24 mouse cellular contexts compared by ENCODE assay signal in genomic region chr9:98061646-98062045, GRCm38 (mm10). TPM values are rescaled to one million over a fixed set of nuclear protein-coding genes. Genes with fewer than 3 reads are reported as not detected.
DNase-seq lines count a peak whose midpoint lies in the region; ATAC-seq lines count a peak whose summit lies in the region.
"Had no signal": no experiment of that assay in that cellular context is flagged by ENCODE, and none has a peak within 500 bp of the region (broad histone marks: within the 10 kb centered on the region; RNA-seq: fewer than 3 reads in every experiment).

No protein-coding gene starts in this region.

- no peak overlapping the region for H3K27ac ChIP-seq in hindbrain, embryonic 14.5 days
- H3K27ac ChIP-seq: embryonic facial prominence, embryonic 15.5 days; forebrain, embryonic 10.5 days; gastrocnemius, adult 2 months; heart, embryonic 15.5 days; hindbrain, embryonic 13.5 days; intestine, embryonic 15.5 days had no signal

- no peaks in the 10 kb centered on the region for H3K36me3 ChIP-seq in hindbrain, embryonic 14.5 days (replicated peaks; ENCODE audit: control insufficient read depth, insufficient read depth)
- H3K36me3 ChIP-seq: embryonic facial prominence, embryonic 15.5 days; forebrain, embryonic 10.5 days; heart, embryonic 15.5 days; hindbrain, embryonic 13.5 days; intestine, embryonic 15.5 days had no signal

- DNase-seq in heart, adult 11 months: peak; percentile 84
- no peak for DNase-seq in heart, adult 8-10 months (ENCODE audit: low spot score)
- DNase-seq in cerebellum, adult 9-10 months: peak; percentile 66
- DNase-seq in cerebellum, postnatal 14 days: peak; percentile 32 to 53
- no peak for DNase-seq in right cerebral cortex, postnatal 10 days (ENCODE audit: low spot score in 2 of 2)
- no peak for DNase-seq in hindbrain, embryonic 14.5 days (ENCODE audit: low spot score)
- DNase-seq: adrenal gland, adult 2 months; adrenal gland, postnatal 25 days; embryo, embryonic 11 days; gastrocnemius, adult 2 months; gastrocnemius, postnatal 36 days; heart, adult 18-20 months; heart, postnatal 14 days; kidney, adult 18-20 months had no signal

- no peak overlapping the region for H3K4me2 ChIP-seq in hindbrain, embryonic 14.5 days (replicated peaks)
- H3K4me2 ChIP-seq: embryonic facial prominence, embryonic 15.5 days; heart, embryonic 11.5 days; heart, embryonic 15.5 days; hindbrain, embryonic 13.5 days; intestine, embryonic 15.5 days had no signal

- no peak overlapping the region for H3K4me3 ChIP-seq in hindbrain, embryonic 14.5 days (replicated peaks; ENCODE audit: low read length)
- H3K4me3 ChIP-seq: embryonic facial prominence, embryonic 15.5 days; erythroblast, embryonic 14.5 days; forebrain, embryonic 10.5 days; gastrocnemius, adult 2 months; heart, embryonic 15.5 days; hindbrain, embryonic 13.5 days; intestine, embryonic 15.5 days had no signal

- H3K27me3 ChIP-seq in hindbrain, embryonic 14.5 days (ENCODE audit: control insufficient read depth, insufficient read depth, low read length): no peaks in the 10 kb centered on the region
- H3K27me3 ChIP-seq: embryonic facial prominence, embryonic 15.5 days; heart, embryonic 15.5 days; hindbrain, embryonic 13.5 days; intestine, embryonic 15.5 days had no signal

- no peak overlapping the region for H3K9ac ChIP-seq in hindbrain, embryonic 14.5 days
- H3K9ac ChIP-seq: embryonic facial prominence, embryonic 15.5 days; heart, embryonic 15.5 days; hindbrain, embryonic 13.5 days; intestine, embryonic 15.5 days had no signal

- no peaks in the 10 kb centered on the region for H3K4me1 ChIP-seq in hindbrain, embryonic 14.5 days (replicated peaks; ENCODE audit: control insufficient read depth, insufficient read depth, low read length)
- H3K4me1 ChIP-seq: embryonic facial prominence, embryonic 15.5 days; forebrain, embryonic 10.5 days; heart, embryonic 15.5 days; hindbrain, embryonic 13.5 days; intestine, embryonic 15.5 days had no signal

- ATAC-seq in hindbrain, embryonic 14.5 days (ENCODE audit: low FRiP score): no peak
- ATAC-seq: forebrain, embryonic 14.5 days; intestine, embryonic 15.5 days had no signal

- no peaks in the 10 kb centered on the region for H3K9me3 ChIP-seq in hindbrain, embryonic 14.5 days (ENCODE audit: control insufficient read depth, low read length)
- H3K9me3 ChIP-seq: embryonic facial prominence, embryonic 15.5 days; forebrain, embryonic 10.5 days; heart, embryonic 15.5 days; hindbrain, embryonic 13.5 days; intestine, embryonic 15.5 days had no signal

- 85% methylated on average over 3 of the region's 3 CpGs for WGBS in hindbrain, embryonic 14.5 days

RNA-seq across cellular contexts. Expression of gene Clstn2, which starts 28.7 kb away (rescaled TPM):
- total RNA-seq in heart, adult 8-10 months (2022): under 1 TPM; 0.38 to 0.59 (median 0.49) TPM
- polyA plus RNA-seq in hindbrain, embryonic 14.5 days (2014; fragmentation: Nextera tagmentation; extraction: Ambion mirVana): 19.6 and 21.4 TPM in 2 replicates
- total RNA-seq: common myeloid progenitor, adult 5-6 weeks; hematopoietic stem cell, adult 5-6 weeks had no signal
- polyA plus RNA-seq: erythroblast, embryonic 14.5 days had no signal

Comparison
In these comparisons a context has a peak if more than half of its experiments do, and no peak if none do; other contexts are left out.
1. DNase-seq: peak in heart, adult 11 months (single experiment), cerebellum, adult 9-10 months (single experiment) and cerebellum, postnatal 14 days (2 of 2); none in heart, adult 8-10 months (single experiment), right cerebral cortex, postnatal 10 days (0 of 2) and hindbrain, embryonic 14.5 days (single experiment).